Mouse (Mus musculus) adrenal gland, adult 8-10 months (tissue): ENCODE measurements around the gene Ap1g1. TPM values are rescaled to one million over a fixed set of nuclear protein-coding genes. Genes with fewer than 3 reads are reported as not detected.

Source experiments
- DNase-seq: peaks from one replicate; pipeline ENCODE4 v3.0.0; 2022
- total RNA-seq, 4 experiments: library from RNA; stranded (reverse); gene quantifications; 2 replicates each; pipeline ENCODE4 v1.2.4; 2022

The Ap1g1 gene
- total RNA-seq, 4 experiments from 2014 or later: 76.0 to 103 (median 90.0) TPM

- DNase-seq: no peak
Measured at GRCm38 (mm10) chr8:109790938-109791337, 12.6 kb downstream of the Ap1g1 start.

- DNase-seq: no peak
Measured at GRCm38 (mm10) chr8:109795166-109795565, 16.8 kb downstream of the Ap1g1 start.

- DNase-seq: no peak
Measured at GRCm38 (mm10) chr8:109798721-109799120, 20.4 kb downstream of the Ap1g1 start.

- no peak for DNase-seq
Measured at GRCm38 (mm10) chr8:109799245-109799644, 20.9 kb downstream of the Ap1g1 start.

GRCm38 (mm10) chr8:109800325-109800724 is 22.0 kb downstream of the Ap1g1 start:
- DNase-seq: no peak

- DNase-seq: no peak
Measured at GRCm38 (mm10) chr8:109803211-109803610, 24.9 kb downstream of the Ap1g1 start.

- DNase-seq: no peak
Measured at GRCm38 (mm10) chr8:109803801-109804200, 25.4 kb downstream of the Ap1g1 start.

GRCm38 (mm10) chr8:109806522-109806921 is 28.2 kb downstream of the Ap1g1 start:
- no peak for DNase-seq

GRCm38 (mm10) chr8:109807401-109808119 is 29.2 kb downstream of the Ap1g1 start:
- DNase-seq: no peak

- no peak for DNase-seq
Measured at GRCm38 (mm10) chr8:109808120-109808447, 29.7 kb downstream of the Ap1g1 start.

GRCm38 (mm10) chr8:109810434-109810833 is 32.1 kb downstream of the Ap1g1 start:
- DNase-seq: peak; percentile 60

GRCm38 (mm10) chr8:109815268-109815667 is 36.9 kb downstream of the Ap1g1 start:
- DNase-seq: no peak

GRCm38 (mm10) chr8:109817933-109818332 is 39.6 kb downstream of the Ap1g1 start:
- DNase-seq: no peak

- no peak for DNase-seq
Measured at GRCm38 (mm10) chr8:109823561-109823960, 45.2 kb downstream of the Ap1g1 start.

GRCm38 (mm10) chr8:109839822-109840221 is 61.5 kb downstream of the Ap1g1 start:
- DNase-seq: no peak

GRCm38 (mm10) chr8:109842468-109842867 is 64.1 kb downstream of the Ap1g1 start:
- no peak for DNase-seq

- DNase-seq: no peak
Measured at GRCm38 (mm10) chr8:109847866-109848265, 69.5 kb downstream of the Ap1g1 start.

GRCm38 (mm10) chr8:109848981-109849380 is 70.6 kb downstream of the Ap1g1 start:
- DNase-seq: no peak

- peak; percentile 23 for DNase-seq
Measured at GRCm38 (mm10) chr8:109853423-109853822, 75.1 kb downstream of the Ap1g1 start.

- DNase-seq: no peak
Measured at GRCm38 (mm10) chr8:109854522-109854921, 76.2 kb downstream of the Ap1g1 start.

- DNase-seq: no peak
Measured at GRCm38 (mm10) chr8:109855451-109855850, 77.1 kb downstream of the Ap1g1 start.

- DNase-seq: no peak
Measured at GRCm38 (mm10) chr8:109863398-109863797, 85.0 kb downstream of the Ap1g1 start.

- DNase-seq: no peak
Measured at GRCm38 (mm10) chr8:109864798-109865197, 86.4 kb downstream of the Ap1g1 start.

- no peak for DNase-seq
Measured at GRCm38 (mm10) chr8:109865536-109865935, 87.2 kb downstream of the Ap1g1 start.

GRCm38 (mm10) chr8:109866690-109867089 is 88.3 kb downstream of the Ap1g1 start:
- no peak for DNase-seq
